Mouse (Mus musculus): ENCODE data around the gene Gm9117. TPM values are rescaled to one million over a fixed set of nuclear protein-coding genes. Genes with fewer than 3 reads are reported as not detected.
"Not testable (repeated sequence)": the region's sequence is repeated elsewhere in the genome, so short reads cannot be mapped to it uniquely, and the experiment has no call there.

The Gm9117 gene
- total RNA-seq (2021) = not detected
- long read RNA-seq, experiment 1 = 0 reads
- long read RNA-seq, experiment 2 = 0 reads

- intact Hi-C loops (cut with DNase I); DNase-seq (ENCODE audit: low spot score in 2 of 2): not testable (repeated sequence)
These were observed at the start of gene Gm9117 for GRCm38 (mm10) chr3:93943443-93943842. Gene Gm9117 (minus strand): TSS chr3:93943543.

GRCm38 (mm10) chr3:93968938-93969337 lies 25.6 kb upstream of the Gm9117 start:
- intact Hi-C loops (cut with DNase I); DNase-seq (ENCODE audit: low spot score in 2 of 2): not testable (repeated sequence)

- DNase-seq (ENCODE audit: low spot score in 2 of 2); intact Hi-C loops (cut with DNase I): not testable (repeated sequence)
These were observed 17.9 kb upstream of the Gm9117 start, which contains the start of gene Tdpoz5 for GRCm38 (mm10) chr3:93961214-93961613. Gene Tdpoz5 (minus strand): TSS chr3:93961314.

GRCm38 (mm10) chr3:93938386-93938785 lies 5.0 kb downstream of the Gm9117 start:
- intact Hi-C loops (cut with DNase I); DNase-seq (ENCODE audit: low spot score in 2 of 2): not testable (repeated sequence)

Other genes starting within 250 kb of the Gm9117 start
- not detected for gene Gm5773, start 170.5 kb downstream of the Gm9117 start, total RNA-seq (2021)
- not detected for gene Tdpoz4, start 147.1 kb downstream of the Gm9117 start, total RNA-seq (2021)
- not detected for gene Tdpoz3, start 117.5 kb downstream of the Gm9117 start, total RNA-seq (2021)
- gene Tdpoz5, start 17.8 kb upstream of the Gm9117 start, total RNA-seq (2021) = not detected
- gene Gm9125, start 111.3 kb upstream of the Gm9117 start, total RNA-seq (2021) = not detected
- not detected for gene Gm10697, start 129.1 kb upstream of the Gm9117 start, total RNA-seq (2021)
- not detected for gene Gm10696, start 234.7 kb upstream of the Gm9117 start, total RNA-seq (2021)